Mouse (Mus musculus): ENCODE measurements around the gene Lhfp.

The Lhfp gene

DNA sequence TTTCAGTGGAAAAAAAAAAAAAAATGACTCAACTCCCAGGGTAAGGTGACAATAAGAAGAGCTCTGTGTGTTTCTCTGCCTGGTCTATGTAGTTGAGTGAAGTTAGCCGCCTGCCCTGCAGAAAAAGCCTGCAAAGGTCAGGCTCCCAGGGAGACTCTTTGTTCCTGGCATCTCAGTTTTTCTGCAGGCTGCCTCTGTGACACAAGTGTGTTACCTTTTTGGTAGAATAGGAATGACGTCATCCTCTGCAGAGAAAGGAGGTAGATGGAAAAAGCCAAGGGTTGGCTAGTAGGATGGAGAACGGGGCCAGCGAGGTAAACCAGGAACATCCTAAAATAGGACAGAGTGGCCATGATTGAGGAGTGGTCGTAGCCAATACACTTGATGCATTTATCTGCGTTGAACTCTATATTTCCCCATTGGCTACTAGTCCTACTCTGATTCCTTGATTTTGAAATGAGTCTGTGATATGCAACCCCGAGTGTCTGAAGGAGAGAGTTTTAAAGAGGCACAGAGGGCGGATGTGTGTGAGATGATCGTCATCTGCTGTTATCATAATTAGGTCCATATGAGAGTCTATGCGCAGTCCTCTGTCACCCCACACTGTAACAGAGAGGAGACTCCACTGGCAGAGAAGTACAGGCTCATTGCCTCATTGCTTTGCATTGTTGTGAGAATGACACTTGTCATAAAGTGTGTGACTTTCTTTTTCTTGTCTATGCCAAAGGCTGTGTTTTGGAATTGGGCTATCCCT lies 132.2 kb downstream of the Lhfp start:
- DNase-seq, result no peak

DNA sequence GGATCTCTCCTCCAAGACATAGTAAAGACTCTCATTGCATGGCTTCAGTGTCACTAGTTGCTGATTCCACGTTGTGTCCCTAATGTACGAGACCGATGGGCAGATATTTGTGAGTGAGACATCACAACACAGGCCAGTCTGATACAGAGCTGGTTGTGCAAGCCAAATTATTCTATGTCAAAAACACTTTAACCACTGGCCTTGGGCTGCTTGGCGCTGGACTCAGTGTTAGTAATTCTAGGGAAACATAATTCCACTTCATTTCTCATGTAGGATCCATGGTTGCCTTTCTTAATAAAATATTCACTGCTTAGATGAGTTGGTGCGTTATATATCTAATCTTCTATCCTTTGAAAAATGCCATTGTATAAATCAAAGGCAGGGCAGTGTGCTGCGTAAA lies 138.6 kb downstream of the Lhfp start:
- DNase-seq, result no peak

DNA sequence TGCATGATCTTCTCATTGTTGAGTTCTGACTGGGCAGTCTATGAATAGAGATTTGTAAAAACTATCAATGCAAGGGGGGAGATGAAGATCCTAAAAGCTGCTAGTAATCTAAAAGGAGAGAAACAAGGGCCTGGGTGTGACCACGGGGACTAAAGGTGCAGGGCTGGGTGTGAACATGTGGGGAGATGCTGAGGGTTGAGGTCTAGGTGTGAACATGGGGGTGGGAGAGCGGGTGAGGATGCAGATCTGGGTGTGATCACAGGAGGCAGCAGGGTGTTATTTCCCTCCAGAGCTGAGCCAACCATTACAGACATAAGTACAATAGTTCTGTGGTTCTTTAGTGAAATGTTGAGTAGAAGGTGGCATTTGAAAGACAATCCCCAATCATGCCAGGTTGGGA lies 144.1 kb downstream of the Lhfp start:
- DNase-seq, result no peak

DNA sequence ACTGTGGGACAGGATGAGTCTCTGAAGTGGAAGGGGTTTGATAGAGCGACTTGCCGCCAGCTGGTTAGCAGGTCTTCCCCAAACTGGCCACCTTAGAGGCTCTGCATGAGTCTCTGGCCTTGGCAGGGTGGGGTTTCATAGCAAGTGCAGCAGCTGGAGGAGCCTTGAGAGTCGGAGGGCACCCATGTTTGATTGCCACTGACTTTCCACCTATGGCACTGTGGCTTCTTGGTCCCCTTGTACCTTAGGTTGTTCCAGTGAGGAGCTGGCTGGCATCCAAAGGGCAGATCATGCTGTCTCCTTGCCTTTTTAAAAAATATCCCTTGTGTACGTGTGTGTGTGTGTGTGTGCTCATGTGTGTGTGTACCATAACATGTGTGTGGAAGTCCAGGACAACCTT lies 152.1 kb downstream of the Lhfp start:
- no peak for DNase-seq

DNA sequence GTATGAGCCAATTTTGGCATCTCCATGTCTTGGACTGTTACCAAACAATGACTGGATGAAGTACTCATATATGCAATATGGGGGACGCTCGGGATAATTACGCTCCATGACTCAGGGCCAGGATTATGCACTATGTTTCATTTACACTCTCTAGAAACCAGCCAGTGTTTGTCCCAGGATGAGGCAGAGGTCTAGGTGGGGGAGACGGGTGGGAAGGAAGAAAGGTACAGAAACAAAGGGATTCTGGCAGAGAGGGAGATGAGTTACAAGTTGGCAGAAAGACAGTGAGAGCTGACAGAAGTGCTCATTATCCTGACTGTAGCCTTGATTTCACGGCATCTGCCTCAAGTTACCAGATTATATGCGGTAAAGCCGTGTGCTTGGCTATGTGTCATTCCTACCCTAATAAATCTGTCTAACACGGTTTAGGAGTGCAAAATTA lies 154.4 kb downstream of the Lhfp start:
- DNase-seq, result no peak

DNA sequence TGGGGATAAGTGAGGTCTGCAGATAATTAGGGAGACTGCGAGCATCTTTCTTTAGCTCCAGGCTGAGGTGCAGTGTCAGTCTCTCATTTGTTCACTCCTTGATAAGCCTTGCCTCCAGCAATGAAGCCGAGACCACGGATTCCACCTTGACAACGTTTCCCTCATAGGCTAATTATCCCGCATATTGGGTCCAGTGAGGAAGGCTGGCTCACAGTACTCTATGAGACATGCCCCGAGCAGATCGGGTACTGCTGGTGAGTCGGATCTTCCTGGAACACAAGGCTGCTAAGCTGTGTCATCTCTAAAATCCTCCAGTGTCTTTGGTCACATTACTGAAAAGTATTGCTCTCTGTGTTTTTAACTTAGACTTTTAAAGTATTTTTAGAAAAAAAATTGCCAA lies 158.8 kb downstream of the Lhfp start:
- no peak for DNase-seq

DNA sequence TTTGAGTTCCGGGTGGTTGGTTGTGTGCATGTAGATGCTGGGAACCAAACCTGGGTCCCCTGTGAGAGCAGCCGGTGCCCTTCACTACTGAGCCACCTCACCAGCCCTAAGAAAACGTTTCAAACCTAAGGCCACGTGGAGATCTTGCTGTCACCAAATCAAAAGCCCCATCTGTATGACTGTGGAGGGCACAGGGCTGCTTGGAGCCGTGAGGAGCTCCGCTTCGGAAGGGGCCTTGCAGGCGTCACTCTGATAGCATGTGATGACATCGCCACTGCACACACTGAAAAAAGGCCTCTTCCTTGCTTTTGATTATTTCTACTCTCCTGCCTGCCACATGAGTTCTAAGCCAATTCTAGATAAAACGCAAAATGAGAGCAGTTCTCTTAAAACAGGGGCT lies 159.5 kb downstream of the Lhfp start:
- DNase-seq, result no peak

DNA sequence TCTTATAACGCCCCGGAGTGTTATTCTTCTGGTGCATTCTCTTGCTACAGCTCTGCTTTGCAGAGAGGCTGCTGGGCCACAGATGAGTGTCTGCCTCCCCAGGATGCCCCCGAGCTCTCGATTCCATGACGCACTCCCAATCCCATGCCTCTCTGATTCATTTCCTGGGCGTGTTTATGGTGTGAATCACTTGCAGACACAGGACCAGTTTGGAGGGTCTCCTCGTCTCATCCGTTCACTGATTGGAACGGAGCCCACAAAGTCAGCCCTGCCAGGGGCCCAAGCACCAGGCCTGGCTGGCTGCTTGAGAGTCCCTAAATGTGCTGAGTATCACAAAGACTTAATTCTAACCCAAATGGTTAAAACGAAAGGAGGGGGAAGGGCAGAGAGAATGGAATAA lies 160.3 kb downstream of the Lhfp start:
- DNase-seq, result no peak

DNA sequence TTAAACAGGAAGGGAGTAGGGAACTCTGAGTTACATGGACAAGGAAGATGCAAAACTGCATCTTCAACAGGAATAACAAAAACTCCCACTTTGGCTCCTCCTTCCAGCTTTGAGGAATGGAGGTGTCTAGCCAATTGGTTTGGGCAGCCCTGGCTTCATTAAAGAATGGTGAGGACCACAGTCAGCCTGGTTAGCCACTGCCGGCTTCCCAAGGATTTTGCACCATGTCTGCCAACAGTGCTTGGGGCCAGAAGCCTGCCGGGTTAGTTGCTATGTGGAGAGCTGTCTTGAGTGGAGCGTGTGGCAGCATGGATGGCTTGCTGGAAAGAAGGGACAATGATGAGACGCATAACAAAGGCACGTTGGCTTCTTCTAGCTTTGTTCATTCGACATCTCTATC lies 160.9 kb downstream of the Lhfp start:
- DNase-seq, result no peak

DNA sequence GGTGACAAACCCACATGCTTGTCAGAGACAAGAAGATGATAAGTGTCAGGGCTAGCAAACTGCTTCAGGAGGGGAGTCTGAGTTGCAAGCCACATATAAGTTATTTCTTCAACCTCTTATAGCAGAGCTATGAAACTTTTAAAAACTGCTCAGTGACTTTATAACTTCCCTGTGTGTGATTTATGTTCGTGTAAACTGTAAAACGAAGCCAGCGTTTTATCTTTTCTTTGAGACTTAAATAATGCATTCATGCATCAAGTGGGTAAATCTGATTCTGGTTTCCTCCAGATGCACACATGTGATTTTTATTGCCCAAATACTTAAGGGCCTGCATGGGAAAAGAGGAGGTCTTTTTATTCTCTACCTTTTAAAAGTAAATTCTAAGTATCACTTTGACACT lies 161.4 kb downstream of the Lhfp start:
- no peak for DNase-seq

DNA sequence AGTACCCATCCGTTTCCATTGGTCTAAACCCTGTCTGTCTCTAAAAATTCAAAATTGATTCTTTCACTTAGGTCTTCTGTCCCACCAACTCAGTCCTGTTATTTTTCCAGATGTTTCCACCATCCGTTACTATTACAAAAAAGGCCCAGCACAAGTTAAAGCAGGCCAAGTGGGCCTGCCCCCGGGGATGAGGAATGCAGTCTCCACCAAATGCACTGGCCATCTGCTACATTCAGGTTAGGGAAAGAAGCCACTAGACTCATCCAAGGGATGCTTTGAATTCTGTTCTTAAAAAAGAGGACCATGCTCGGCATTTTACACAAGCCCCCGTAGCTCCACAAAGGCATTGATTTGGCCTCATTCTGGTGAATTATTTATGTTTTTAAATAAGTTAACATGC lies 162.3 kb downstream of the Lhfp start:
- no peak for DNase-seq

DNA sequence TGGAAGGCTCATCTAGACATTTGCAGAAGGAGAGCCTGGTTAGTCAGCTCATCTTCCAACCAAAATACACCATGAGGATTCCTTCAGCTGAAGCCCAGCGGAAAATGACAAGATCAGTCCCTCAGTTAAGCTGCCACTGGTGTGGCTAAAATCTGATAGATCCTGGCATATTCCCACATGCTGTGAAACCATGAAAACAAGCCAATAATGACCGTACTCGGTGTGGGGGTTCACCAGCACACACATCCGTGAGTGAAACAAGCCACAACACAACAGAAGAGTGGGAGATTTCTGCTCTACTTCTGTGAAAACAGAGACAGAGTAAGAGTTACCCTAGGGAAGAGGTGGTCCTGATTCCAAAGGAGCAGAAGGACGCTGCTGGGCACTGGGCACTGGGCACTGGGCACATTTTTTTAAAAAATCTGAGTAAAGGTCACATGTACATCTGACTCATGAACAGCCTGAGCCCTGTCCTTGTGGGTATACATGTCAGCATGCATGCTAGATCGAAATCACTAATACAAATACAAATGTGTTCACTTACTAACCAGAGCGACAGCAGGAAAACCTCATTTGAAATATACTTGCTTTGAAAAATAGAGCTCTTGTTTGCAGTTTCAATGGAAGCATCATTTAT lies 163.1 kb downstream of the Lhfp start:
- DNase-seq, result no peak

DNA sequence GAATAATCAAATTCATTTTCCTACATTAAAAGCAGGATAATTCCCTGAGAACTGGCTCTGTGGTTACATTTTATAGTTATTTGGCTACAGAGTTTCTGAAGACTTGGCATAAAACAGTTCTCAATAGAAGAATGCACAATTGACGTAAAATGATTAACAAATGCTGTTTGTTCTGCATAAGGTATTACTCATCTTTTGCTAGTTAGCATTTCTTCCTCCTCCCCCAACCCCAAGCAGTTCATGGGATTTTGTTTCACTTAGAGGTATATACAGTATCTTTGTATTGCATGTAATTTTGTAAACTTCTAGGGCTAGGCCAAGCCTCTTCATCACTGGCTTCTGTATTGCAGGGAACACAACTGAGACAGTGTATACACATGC lies 163.6 kb downstream of the Lhfp start:
- no peak for DNase-seq

DNA sequence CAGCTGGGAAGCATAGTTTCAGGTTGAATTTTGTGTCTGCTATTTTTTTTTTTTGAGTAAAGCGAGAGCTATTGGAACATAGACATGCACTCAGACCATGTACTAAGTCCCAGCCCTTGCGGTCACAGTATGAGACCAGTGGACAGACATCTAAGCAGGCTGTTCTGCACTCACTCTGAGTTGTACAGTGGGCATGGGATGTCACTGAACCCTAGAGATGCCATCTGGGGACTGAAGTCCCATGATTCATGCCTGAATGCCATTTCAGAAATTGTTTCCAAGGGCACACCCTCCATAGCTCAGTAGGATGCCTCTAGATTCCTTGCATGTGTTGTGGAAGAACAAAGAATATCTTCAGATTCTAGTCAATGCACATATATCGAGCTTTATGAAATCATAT lies 164.4 kb downstream of the Lhfp start:
- no peak for DNase-seq

DNA sequence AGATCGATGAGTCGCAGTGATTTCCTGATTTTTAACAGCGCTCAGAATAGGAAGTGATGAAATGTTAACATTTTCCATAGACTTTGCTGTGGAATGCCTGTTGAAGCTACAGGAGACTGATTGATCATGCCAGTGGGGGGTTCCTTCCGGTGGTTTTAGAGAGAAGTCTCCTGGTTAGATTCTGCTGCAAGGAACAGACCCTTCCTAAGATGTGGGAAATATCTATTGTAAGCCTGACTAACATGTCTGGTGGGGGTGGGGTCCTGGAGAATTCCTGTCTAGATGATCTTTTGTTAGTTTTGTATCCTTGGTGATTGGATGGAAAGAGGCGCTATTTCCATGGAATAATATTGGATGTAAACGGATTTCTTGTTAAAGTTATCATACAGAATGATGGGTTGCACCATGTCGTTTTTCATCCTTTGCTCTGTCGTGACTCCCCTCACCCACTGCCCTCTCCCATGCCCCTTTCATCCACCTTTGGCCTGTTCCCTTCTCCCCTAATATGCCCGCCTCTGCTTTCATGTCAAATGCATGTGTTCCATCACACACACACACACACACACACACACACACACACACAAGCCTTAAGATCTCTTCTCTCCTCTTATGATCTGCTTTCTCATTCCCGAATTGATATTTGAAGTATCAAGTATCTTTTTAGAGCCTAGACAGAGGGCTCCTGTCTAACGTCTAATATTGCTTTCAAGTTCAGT lies 165.3 kb downstream of the Lhfp start:
- no peak for DNase-seq

DNA sequence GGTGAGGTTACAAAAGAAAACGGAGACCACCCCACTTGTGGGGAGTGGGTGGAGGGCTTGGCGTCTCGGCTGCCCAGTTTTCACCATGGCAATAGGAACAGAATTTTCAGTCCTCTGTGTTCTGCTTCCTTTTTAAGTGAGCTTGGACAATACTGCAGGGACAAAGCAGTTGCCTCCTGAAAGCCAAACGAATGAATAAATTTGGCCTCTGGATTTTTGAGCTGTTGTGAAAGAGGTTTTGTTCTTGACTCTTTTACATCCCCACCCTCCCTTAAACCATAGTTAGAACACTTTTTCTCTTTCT lies 165.8 kb downstream of the Lhfp start:
- no peak for DNase-seq

DNA sequence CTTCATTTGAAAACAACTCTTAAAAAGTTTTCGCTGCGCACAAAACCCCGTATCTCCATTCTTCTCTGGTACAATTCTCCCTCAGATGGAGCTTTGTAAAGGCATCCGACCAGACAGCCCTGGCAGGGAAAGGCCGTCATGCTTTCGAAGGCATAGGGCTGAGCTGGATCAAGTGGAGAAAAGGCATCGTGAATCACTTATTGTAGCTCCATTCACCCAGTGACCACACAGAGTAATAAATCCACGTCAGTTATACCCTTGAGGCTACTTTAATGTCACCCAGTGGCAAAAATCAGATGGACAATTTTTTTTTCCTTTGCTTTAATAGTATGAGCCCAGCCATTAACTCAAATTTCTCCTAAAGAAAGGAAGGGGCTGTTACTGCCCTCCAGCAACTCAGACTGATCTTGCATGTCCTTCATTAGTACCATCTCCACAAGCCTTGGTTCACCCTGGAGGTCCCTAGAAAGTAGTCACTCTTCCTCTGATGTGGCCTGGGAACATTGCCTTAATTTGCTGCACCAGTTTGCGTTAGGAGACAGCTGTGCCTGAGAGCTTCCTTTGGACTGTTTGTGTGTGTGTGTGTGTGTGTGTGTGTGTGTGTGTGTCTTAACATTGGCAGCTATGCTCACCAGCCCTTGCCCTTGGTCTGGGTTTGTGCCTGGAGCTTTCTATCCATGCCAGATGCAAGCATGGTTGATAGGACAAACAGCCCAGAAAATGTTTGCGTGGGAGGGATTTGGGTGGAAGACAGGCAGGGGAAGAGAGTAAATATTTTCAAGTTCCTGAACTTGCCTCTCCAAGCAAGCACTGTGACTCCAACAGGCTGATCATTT lies 169.6 kb downstream of the Lhfp start:
- DNase-seq, result no peak

DNA sequence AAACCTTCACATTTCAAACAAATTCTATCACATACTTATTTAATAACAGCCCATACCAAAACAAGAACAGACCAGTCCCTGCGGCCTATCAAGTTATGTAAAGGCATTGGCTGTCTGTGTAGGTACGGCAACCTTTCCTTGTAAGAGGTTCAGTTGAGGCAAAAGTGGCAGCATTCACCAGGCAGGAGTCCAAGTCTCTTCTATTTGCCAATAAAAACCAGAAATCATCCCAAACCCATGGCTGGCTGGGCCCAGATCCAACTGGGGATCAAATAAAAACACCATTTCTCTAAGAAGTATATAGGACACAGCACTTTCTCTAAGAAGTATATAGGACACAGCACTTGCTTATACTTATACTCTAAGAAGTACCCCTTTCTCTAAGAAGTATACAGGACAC lies 171.3 kb downstream of the Lhfp start:
- no peak for DNase-seq

DNA sequence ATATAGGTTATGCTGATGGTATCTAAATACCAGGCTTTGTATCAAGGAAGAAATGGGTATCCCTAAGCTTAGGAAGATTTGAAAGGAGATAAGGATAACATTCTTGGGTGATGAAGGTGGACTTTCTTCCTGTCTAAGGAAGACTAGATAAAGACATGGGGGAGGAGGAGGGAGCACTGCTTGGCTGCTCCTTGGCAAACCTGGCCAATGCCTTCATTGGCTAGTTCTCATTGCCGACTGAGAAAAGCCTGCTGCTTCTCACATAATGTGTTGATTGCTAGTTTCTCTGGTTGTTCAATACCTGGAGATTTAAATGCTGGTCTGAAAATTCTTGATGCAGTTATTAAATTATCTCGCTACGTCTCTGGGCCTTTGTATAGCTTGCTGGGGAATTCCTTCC lies 172.0 kb downstream of the Lhfp start:
- no peak for DNase-seq

DNA sequence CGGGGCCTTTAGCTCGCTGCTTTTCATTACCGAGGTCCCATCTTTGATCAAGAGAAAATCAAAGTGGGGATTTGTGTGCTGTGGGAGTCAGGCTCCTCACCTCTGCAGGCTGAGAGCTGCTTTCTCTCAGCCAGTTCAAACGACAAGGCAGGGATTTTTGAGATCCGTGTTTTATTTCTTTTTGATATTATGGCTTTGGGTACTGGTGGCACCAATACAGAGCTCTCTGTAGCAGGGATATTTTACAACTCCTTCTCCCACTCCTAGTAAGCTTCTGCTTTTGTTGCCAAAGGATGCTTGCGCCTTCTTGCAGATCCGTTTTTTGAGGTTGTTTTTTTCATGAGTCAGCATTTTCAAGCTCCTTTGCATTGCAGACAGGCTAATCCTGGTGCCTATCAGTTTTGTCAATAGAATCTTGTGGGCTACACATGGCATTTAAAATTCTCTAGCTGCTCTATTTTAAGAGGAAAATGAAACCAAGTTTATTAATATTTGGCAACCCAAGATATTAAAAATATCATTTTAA lies 172.5 kb downstream of the Lhfp start:
- DNase-seq, result no peak

DNA sequence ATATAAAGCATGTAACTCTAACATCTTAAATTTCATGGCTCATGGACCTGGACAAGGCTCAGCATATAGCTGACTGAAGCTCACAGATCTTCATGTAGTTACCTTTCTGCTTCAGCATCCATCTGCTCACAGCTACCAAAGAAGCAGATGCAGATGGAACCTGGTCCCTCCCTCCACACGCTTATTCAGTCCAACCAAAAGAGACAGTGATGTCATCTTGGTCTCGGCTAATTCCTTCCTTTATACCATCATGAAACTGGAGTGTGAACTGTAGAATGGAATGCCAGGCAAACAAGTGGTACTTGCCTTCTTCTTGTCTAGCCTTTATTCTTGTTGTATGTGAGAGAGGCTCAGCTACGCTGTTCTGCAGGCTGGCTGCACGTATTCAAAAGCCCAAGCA lies 173.1 kb downstream of the Lhfp start:
- no peak for DNase-seq

DNA sequence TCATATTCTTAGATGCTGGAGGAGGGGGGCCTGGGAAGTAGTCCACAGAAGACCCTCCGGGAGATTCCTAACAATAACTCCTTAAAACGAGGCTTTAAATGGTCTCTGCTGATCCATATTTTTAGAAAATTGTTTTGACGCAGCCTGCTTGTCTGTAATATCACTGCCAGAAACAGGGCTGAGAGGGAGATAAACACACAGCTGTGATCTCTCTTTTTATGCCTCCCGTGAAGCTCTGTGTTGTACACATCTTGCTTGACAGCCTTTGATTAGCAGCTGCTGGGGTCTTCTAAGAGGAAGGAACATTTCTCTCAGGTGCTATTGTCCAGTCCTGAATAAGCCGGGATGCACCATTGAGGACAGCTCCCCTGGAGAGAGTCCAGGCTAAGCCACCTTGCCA lies 176.4 kb downstream of the Lhfp start:
- no peak for DNase-seq

DNA sequence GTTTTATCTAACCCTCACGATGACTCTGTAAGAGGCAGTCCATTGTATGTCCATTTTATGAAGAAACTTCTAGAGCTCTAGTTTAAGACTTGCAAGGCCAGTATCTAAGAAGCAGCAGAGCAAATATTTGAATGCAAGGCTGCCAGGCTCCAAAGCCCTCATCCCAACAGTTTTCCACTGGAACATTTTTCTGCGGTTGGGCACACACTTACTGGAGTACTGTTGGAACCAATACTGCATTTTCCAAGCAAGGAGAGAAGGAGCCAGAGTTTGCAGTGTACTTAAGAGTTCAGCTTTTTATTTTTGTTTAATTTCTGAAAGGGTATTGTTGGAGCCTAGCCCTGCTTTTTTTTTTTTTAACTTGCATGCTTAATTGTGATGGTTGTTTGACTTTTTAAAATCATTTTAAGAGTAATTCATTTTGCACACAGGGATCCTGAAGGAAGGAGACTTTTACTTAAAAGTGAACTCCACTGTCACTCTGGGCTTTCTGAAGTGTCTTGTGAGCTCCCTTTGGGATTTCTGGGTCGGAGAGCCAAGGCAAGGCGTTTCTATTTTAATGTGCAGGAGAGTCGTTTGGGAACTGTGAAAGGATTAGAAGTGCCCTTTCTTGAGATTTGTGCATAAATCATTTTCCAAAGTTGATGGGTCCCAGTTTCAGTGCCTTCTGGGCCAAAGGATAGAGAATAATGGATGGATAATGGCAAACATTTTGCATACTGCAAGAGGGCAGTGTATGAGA lies 180.4 kb downstream of the Lhfp start:
- DNase-seq, result no peak
